In genomic region chr1:126931754-126932153, GRCm38 (mm10) we compare ENCODE assay signal across 8 mouse cellular contexts.
DNase-seq lines count a peak whose midpoint lies in the region; ATAC-seq and TF ChIP-seq lines count a peak whose summit lies in the region.

No protein-coding gene starts in this region.

- H3K9me3 ChIP-seq in midbrain, embryonic 15.5 days = no peaks in the 10 kb centered on the region

- H3K27ac ChIP-seq in kidney, adult 2 months (ENCODE audit: insufficient read depth, low read depth, low read length) = no peak overlapping the region
- H3K27ac ChIP-seq in midbrain, embryonic 15.5 days = 0 out of 2 replicates have a peak overlapping the region, but pooled peaks have one; percentile 29

- no peak for TF ChIP-seq POLR2A in kidney, adult 2 months (IDR thresholded peaks at IDR 0.05; ENCODE audit: low read depth, low read length)

- no peak overlapping the region for H3K4me2 ChIP-seq in midbrain, embryonic 15.5 days

- no peak overlapping the region for H3K4me3 ChIP-seq in kidney, adult 2 months (ENCODE audit: insufficient read depth, low read depth, low read length)
- no peak overlapping the region for H3K4me3 ChIP-seq in midbrain, embryonic 15.5 days

- intact Hi-C loops in left cerebral cortex, postnatal 36 days (cut with DNase I) = loop anchor here (2.0 to 10.0 kb wide), 5 partner anchors 194 to 1324 kb away; partner anchors contain the start of gene Lypd1

- no peaks in the 10 kb centered on the region for H3K27me3 ChIP-seq in kidney, adult 2 months (replicated peaks; ENCODE audit: control insufficient read depth, insufficient read depth, low read length)
- no peaks in the 10 kb centered on the region for H3K27me3 ChIP-seq in midbrain, embryonic 15.5 days (replicated peaks)

- ATAC-seq in CD4-positive, CD25-positive, alpha-beta regulatory T cell, adult 4 months = no peak
- peak; percentile 66 for ATAC-seq in midbrain, embryonic 15.5 days (replicated peaks)

- 4% methylated on average over 6 of the region's 6 CpGs for WGBS in kidney, adult 2 months
- 2% methylated on average over 6 of the region's 6 CpGs for WGBS in midbrain, embryonic 15.5 days

- peak; percentile 96 for TF ChIP-seq CTCF in kidney, adult 2 months (conservative IDR thresholded peaks at IDR 0.05; ENCODE audit: insufficient read depth, insufficient read length, low read depth, low read length)

- no peaks in the 10 kb centered on the region for H3K36me3 ChIP-seq in kidney, adult 2 months (ENCODE audit: control insufficient read depth, insufficient read depth, low read length)
- H3K36me3 ChIP-seq in midbrain, embryonic 15.5 days (replicated peaks) = no peaks in the 10 kb centered on the region

- peak; percentile 66 for DNase-seq in CD4-positive, CD25-positive, alpha-beta regulatory T cell, adult 2 months (ENCODE audit: low read depth, low spot score)
- peak; percentile 93 for DNase-seq in embryo, embryonic 10.5 days (ENCODE audit: low spot score)
- DNase-seq in gastrocnemius, postnatal 4 days (ENCODE audit: low spot score in 2 of 2) = peak; percentile 61 to 71
- peak; percentile 80 for DNase-seq in kidney, adult 2 months
- DNase-seq in left cerebral cortex, postnatal 36 days (ENCODE audit: low spot score in 2 of 2) = peak; percentile 87 to 90
- peak; percentile 26 to 67 for DNase-seq in spleen, postnatal 10 days (ENCODE audit: low spot score in 2 of 2)

- H3K9ac ChIP-seq in midbrain, embryonic 15.5 days = no peak overlapping the region

- H3K4me1 ChIP-seq in kidney, adult 2 months (ENCODE audit: control insufficient read depth, insufficient read depth, low read length) = no peaks in the 10 kb centered on the region
- peaks cover 17% of the 10 kb centered on the region; the same call in 1 of the 2 replicates for H3K4me1 ChIP-seq in midbrain, embryonic 15.5 days
